Mouse (Mus musculus): ENCODE measurements around the gene Riox2.

Riox2 gene

DNA sequence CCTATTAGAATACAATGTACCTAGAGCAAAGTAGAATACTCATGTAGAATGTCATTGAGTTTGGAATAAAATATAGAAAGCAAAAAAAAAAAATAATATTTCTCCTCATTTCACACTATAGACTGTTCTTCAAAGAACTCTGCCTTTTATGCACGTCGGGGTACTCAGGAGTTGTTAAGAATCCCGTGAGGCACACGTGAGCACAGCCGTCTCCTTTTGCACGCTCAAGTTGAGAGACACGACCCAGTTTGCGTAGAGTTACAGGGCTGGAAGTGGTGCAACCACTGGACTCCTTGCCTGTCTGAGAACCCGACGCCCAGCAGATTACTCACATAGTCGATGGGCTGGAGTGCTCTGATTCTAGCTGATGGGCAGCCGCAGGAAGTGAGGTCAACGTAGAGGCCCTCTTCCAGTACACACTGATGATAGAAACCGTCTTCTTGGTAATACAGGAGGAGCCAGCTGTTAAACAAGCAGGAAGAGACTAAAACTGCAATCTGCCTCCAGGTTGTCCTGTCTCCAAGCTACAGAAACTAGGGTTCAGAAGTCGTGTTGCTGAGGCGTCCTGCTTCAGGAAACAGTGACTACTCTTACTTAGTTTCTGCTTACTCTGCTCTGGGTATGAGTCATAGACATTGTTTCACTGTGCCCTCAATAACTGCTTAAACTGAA, 50.3 kb downstream of the Riox2 start:
- no peak for DNase-seq

- no peak for DNase-seq
Observed at GRCm38 (mm10) chr16:59526939-59527338, 55.4 kb downstream of the Riox2 start.

GRCm38 (mm10) chr16:59529570-59529969, 58.0 kb downstream of the Riox2 start:
- DNase-seq: no peak

DNA sequence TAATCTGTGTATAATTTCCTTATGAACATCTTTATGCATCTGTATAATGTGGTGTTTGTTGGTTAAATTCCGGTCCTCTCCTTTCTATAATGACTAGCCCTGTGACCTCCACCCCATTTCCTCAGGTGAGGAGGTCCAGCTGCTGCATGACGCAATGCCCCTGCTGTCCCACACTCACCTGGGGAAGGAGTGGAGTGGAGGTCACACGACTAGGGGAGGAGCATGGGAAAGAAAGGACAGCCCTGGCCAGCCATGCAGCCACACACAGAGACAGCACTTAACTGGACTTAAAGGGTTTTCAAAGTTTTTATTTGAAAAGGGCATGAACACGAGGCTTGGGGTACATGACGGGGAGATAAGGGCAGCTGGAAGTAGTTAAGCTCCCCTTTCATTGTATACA, 59.7 kb downstream of the Riox2 start:
- DNase-seq: no peak

GRCm38 (mm10) chr16:59532561-59532960, 61.0 kb downstream of the Riox2 start:
- DNase-seq: no peak

DNA sequence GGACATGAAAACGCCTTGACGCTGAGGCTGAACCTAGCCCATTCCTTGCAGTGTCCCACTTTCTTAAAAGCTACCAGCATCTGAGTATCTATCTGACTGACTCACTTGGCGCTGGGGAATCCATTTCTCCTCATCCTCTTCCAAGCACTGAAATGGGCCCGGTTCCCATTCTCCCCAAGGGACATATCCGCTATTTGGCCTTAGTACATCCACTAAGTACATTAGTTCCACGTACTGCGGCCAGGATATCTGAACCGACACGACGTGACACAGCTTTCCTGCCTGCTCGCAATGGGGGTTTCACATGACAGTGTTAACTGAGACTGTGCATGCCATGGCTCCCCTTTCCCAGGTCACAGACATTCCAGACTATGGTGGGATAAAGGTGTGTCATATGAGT, 62.8 kb downstream of the Riox2 start:
- no peak for DNase-seq

- DNase-seq: no peak
Observed at GRCm38 (mm10) chr16:59535673-59536072, 64.1 kb downstream of the Riox2 start.

DNA sequence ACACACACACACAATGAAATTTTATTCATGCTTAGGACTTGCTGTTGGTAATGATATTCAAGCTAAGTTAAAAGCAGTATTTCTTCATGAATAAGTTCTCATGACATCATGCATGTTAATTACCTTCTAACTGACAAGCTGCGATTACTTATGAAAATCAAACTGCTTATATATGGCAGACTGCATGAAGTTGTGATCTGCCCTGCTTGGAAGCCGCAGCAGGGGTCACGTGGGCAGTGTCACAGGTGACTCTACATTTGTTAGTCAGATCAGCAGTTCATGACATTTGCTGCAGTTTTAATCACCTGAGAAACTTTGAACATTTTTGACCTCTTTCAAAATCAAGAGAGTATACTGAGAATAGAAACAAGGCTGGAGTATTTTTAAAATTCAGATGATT, 69.4 kb downstream of the Riox2 start:
- no peak for DNase-seq

GRCm38 (mm10) chr16:59541382-59541781, 69.8 kb downstream of the Riox2 start:
- no peak for DNase-seq
